Mouse (Mus musculus): ENCODE results near the gene Fam198a.

- TF ChIP-seq CTCF (IDR thresholded peaks at IDR 0.05; ENCODE audit: control insufficient read depth, insufficient read depth, low read length): no peak
- no peak for TF ChIP-seq POLR2A (IDR thresholded peaks at IDR 0.05; ENCODE audit: borderline replicate concordance, control insufficient read depth, low read depth, low read length)
Measured at GRCm38 (mm10) chr9:121952596-121952995, 1.8 kb downstream of the Fam198a start.
